Mouse (Mus musculus) intestine, embryonic 16.5 days (tissue): ENCODE data around the gene Shb. TPM values are rescaled to one million over a fixed set of nuclear protein-coding genes. Genes with fewer than 3 reads are reported as not detected.
A peak's percentile ranks its signal among the peaks of the same experiment; 100 is the strongest.

ENCODE experiments used
- ATAC-seq: fragments of 200-750 bp; cut with Nextera tagmentation; 2 replicates; pipeline ENCODE4 v1.8.0; 2017; ENCODE audit warnings: moderate TSS enrichment, moderate library complexity
- H3K27ac ChIP-seq: fragments of 300-500 bp; sonication (generic); 2 replicates; pipeline ENCODE4 v1.5.1; 2014; ENCODE audit warnings: mild to moderate bottlenecking, low read length
- H3K27me3 ChIP-seq: fragments of 300-500 bp; sonication (generic); replicated peaks from 2 replicates; pipeline ENCODE4 v1.6.1; 2014; ENCODE audit warnings: low read length, control low read depth, mixed read lengths; ENCODE audit not compliant: control insufficient read depth, insufficient read depth
- H3K36me3 ChIP-seq: fragments of 300-500 bp; sonication (generic); 2 replicates; pipeline ENCODE4 v1.6.1; 2014; ENCODE audit warnings: low read length, control low read depth; ENCODE audit not compliant: control insufficient read depth, insufficient read depth
- H3K4me1 ChIP-seq: fragments of 300-500 bp; sonication (generic); 2 replicates; pipeline ENCODE4 v1.6.1; 2014; ENCODE audit warnings: low read length, control low read depth, mixed read lengths; ENCODE audit not compliant: control insufficient read depth, insufficient read depth
- H3K4me2 ChIP-seq: fragments of 300-500 bp; sonication (generic); 2 replicates; pipeline ENCODE4 v1.6.1; 2014; ENCODE audit warnings: low read depth, low read length, control low read depth
- H3K4me3 ChIP-seq: fragments of 300-500 bp; sonication (generic); 2 replicates; pipeline ENCODE4 v1.5.1; 2014; ENCODE audit warnings: mild to moderate bottlenecking, low read length
- H3K9ac ChIP-seq: fragments of 300-500 bp; sonication (generic); 2 replicates; pipeline ENCODE4 v1.6.1; 2014; ENCODE audit warnings: low read depth, low read length
- H3K9me3 ChIP-seq: fragments of 300-500 bp; sonication (generic); 2 replicates; pipeline ENCODE4 v1.6.1; 2016; ENCODE audit warnings: low read length, control low read depth; ENCODE audit not compliant: control insufficient read depth
- WGBS: fragments of 180-500 bp; shearing (Covaris S2); extraction: QIAGEN DNeasy Blood & Tissue Kit; methylation state at CpG from one replicate; pipeline ENCODE4 v1.1.7; 2014; 5-methylcytosine and 5-hydroxymethylcytosine counted together
- polyA plus RNA-seq: library from polyadenylated mRNA; unstranded; fragments of >200 nt; fragmentation: Nextera tagmentation; extraction: Ambion mirVana; gene quantifications from 2 replicates; pipeline ENCODE4 v1.2.1, GENCODE M21; 2015

Gene Shb
- polyA plus RNA-seq, 1 experiment from 2014 or later = 1.5 TPM

DNA sequence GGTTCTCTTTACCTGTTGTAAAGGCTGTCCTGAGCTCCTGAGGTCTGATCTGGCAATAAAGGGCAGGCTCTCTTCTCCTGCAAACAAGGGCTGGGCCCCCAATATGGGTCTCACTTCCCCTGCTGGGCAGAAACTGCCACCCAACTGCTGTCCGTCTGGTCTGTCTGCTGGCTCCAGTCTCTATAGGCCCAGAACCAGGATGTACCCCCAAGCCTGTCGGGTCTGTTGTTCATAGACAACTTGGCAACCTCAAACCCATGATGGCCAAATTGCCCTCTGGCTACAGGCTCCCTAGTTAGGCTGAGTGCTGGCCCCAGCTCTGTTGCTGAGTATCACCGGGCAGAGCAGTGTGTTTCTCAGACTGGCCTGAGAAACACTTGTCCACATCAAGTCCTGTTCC, 100.5 kb downstream of the Shb start:
- no peak for ATAC-seq
- Histone ChIP-seq H3K4me1 (peaks cover 23% of the 10 kb centered on the region), H3K9me3 (no peaks in the 10 kb centered on the region), H3K36me3 (no peaks in the 10 kb centered on the region), H3K9ac (no peak overlapping the region), H3K4me2 (no peak overlapping the region), H3K4me3 (no peak overlapping the region), H3K27me3 (no peaks in the 10 kb centered on the region), H3K27ac (no peak overlapping the region)
- 78% methylated on average over 3 of the region's 3 CpGs for WGBS

DNA sequence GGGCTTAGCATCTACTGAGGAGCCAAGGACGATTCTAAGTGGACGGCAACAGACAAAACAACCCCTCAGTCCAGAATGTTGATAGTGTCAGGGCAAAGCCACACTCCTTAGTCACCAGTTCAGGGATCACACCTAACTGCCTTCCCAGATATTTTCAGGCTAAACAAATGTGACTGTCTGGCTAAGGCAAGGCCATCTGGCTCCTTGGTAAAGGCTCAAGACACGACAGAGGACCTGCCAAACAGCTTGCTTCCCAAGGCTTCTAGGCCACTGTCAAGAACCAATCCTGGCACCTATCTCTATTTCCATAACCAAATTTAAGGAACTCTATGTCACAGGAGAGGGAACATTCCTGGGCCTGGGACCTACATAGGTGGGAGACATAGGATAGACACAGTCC, 101.0 kb downstream of the Shb start:
- Histone ChIP-seq H3K36me3 (no peaks in the 10 kb centered on the region), H3K4me1 (peaks cover 18% of the 10 kb centered on the region), H3K9ac (no peak overlapping the region), H3K27ac (no peak overlapping the region), H3K4me3 (no peak overlapping the region), H3K27me3 (no peaks in the 10 kb centered on the region), H3K9me3 (no peaks in the 10 kb centered on the region), H3K4me2 (no peak overlapping the region)
- no peak for ATAC-seq
- WGBS = 79% methylated on average over 3 of the region's 3 CpGs

DNA sequence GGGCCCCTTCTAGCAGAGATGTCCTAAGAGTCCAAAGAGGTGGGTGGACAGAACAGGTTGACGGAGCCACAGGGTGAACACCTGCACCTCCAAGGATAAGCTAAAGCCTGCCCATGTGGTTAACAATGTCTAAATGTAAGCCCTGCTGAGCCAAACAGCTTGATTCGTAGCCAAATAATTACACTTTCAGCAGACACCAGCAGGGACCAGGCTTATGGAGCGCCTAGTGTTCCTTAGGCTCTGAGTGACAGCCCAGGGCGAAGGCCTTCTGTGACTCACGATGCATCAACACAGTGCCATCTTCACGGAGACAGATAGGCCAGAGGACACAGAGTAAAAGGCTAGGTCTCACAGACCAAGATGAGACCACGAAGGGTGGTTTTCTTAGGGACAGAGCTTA, 102.8 kb downstream of the Shb start:
- Histone ChIP-seq H3K27me3 (no peaks in the 10 kb centered on the region), H3K4me2 (no peak overlapping the region), H3K9me3 (no peaks in the 10 kb centered on the region), H3K36me3 (no peaks in the 10 kb centered on the region), H3K4me1 (peaks cover 7% of the 10 kb centered on the region; the same call in 1 of the 2 replicates), H3K4me3 (no peak overlapping the region), H3K27ac (no peak overlapping the region), H3K9ac (no peak overlapping the region)
- no peak for ATAC-seq
- WGBS = 90% methylated on average over 7 of the region's 7 CpGs

DNA sequence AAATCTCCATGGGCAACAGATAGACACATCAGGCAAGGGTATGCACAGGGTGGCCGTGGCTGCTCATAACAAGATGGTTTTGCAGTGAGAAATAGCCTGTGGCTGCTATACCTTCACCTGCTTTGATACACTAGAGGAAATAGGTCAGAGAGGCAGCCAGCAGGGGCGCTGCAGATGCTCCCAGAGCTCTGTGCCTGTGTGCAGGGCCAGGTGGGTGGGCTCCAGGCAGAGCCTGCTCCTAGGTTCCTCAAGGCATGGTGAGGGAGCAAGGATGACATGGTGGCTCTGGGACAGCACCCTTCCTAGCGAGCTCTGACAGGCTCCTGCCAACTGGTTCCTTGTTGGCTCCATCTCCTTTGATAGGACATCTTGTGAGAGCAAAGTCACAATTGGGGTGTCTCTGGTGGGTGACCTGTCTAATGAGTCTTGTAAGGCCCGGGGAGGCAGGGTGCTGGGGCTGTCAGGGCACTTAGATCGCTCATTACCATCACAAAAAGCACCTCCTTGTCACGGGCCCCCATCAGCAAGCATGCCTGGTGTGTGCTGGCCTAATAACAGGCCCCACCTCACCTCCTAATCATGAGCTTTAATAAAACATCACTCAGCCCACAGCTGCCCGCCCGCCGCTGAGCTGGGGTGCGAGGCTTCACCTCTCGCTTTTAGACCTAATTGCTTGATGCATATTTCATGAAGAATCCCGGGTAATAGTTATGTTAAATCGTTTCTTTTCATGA, 105.4 kb downstream of the Shb start:
- Histone ChIP-seq H3K36me3 (no peaks in the 10 kb centered on the region), H3K4me3 (no peak overlapping the region), H3K9ac (no peak overlapping the region), H3K4me2 (no peak overlapping the region), H3K4me1 (peaks cover 19% of the 10 kb centered on the region), H3K27me3 (no peaks in the 10 kb centered on the region), H3K27ac (no peak overlapping the region), H3K9me3 (no peaks in the 10 kb centered on the region)
- no peak for ATAC-seq
- 68% methylated on average over 13 of the region's 13 CpGs for WGBS

DNA sequence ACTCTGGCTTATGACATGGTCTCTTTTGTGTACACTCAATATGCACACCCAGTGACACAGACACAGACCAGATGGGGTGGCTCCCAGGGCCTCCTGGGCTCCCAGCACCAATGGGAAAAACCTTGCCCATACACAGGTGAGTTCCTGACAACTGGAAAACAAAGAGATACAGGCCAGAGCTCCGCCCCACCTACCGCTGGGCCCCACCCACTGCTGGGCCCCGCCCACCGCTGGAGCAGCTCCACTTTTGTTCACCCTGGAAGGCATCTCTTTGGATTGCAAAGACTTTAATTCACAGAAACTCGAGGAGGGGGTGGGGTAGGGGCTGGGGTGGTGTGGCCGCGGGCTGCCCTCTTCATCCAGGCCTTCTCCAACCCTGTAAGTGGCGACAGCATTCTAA, 108.9 kb downstream of the Shb start:
- WGBS = 30% methylated on average over 8 of the region's 8 CpGs
- peaks cover 28% of the 10 kb centered on the region for H3K4me1 ChIP-seq
- H3K27me3 ChIP-seq = no peaks in the 10 kb centered on the region
- ATAC-seq = peak; percentile 46
- no peaks in the 10 kb centered on the region for H3K36me3 ChIP-seq
- no peaks in the 10 kb centered on the region for H3K9me3 ChIP-seq
- H3K4me3 ChIP-seq = no peak overlapping the region
- 0 out of 2 replicates have a peak overlapping the region, but pooled peaks have one; percentile 2 for H3K27ac ChIP-seq
- H3K9ac ChIP-seq = no peak overlapping the region
- H3K4me2 ChIP-seq = no peak overlapping the region

DNA sequence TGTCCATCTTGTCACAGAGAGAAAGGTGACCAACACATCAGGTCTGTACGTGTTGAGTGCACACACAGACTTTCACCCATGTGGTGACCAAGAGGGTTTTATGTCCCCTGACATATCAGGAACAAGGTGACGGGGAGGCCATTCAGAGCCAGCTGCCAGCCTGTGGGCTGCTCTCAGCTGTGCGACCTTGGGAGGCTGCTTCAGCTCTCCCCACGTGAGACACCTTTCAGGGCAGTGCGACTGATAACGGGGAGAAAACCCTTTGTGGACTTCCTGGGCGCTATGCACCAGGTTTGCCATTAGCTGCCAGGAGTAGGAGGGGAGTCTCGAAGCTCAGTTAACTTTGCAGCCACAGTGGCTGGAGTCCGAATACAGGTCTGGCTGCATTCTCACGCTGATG, 109.6 kb downstream of the Shb start:
- Histone ChIP-seq H3K4me1 (peaks cover 28% of the 10 kb centered on the region), H3K4me2 (no peak overlapping the region), H3K9me3 (no peaks in the 10 kb centered on the region), H3K27ac (no peak overlapping the region), H3K9ac (no peak overlapping the region), H3K4me3 (no peak overlapping the region), H3K36me3 (no peaks in the 10 kb centered on the region), H3K27me3 (no peaks in the 10 kb centered on the region)
- WGBS = 76% methylated on average over 10 of the region's 10 CpGs
- ATAC-seq = no peak

DNA sequence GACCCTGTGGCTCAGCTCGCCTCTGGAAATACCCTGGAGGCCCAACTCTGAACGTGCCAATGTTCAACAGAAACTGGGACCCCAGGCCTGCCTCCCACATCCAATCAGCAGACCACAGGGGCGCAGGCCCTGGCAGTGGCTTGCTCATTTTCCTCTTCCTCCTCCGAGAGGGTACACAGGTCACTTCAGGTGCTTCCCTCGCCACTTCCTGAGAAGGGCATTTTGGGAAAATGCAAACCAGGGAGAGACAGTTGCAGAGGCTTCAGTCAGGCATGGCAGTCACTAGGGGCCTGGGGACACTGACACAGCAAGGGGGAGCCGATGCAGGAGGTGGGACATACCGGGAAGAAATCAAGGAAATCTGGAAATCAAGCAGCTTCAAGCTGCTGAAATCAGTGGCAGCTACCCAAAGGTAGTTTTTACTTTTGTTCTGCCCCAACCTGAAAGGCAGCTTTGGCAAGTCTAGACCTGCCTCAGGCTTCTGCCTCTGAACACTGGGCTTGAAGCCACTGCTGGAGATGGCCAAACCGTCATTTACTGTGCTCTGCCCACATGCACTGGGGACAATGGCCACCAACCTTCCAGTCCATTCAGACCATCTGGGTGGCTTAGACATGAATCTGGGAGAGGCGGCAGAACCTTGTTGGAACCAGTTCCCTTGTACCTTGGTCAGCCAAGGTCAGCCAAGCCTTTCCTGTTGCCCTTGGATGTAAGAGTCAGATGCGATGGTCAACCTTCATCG, 110.6 kb downstream of the Shb start:
- WGBS = 83% methylated on average over 11 of the region's 11 CpGs
- no peak for ATAC-seq
- Histone ChIP-seq H3K4me3 (no peak overlapping the region), H3K36me3 (no peaks in the 10 kb centered on the region), H3K27ac (no peak overlapping the region), H3K27me3 (no peaks in the 10 kb centered on the region), H3K9me3 (no peaks in the 10 kb centered on the region), H3K9ac (no peak overlapping the region), H3K4me2 (no peak overlapping the region), H3K4me1 (peaks cover 28% of the 10 kb centered on the region)

DNA sequence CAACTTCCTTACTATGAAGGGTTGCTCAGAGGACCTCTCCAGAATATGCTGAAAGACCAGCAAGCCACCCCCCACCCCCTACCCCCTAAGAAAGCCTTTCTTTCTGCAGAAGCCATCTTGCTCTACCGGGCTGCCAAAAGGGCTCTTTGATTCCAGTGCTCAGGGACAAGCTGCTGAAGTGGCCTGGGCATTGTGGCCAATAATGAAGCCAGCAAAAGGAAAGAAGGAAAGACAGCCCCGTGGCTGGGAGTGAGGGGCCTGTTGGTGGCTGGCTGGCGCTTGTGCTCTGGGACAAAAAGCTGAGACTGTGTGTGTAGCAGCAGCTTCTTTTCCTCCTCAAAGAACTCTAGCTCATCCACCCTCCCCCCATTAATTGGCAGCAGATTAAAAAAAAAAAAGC, 111.5 kb downstream of the Shb start:
- Histone ChIP-seq H3K9ac (no peak overlapping the region), H3K4me2 (no peak overlapping the region), H3K9me3 (no peaks in the 10 kb centered on the region), H3K27me3 (no peaks in the 10 kb centered on the region), H3K4me1 (peaks cover 28% of the 10 kb centered on the region), H3K4me3 (no peak overlapping the region), H3K27ac (no peak overlapping the region; the same call in 1 of the 2 replicates), H3K36me3 (no peaks in the 10 kb centered on the region)
- WGBS = 60% methylated on average over 3 of the region's 3 CpGs
- no peak for ATAC-seq

DNA sequence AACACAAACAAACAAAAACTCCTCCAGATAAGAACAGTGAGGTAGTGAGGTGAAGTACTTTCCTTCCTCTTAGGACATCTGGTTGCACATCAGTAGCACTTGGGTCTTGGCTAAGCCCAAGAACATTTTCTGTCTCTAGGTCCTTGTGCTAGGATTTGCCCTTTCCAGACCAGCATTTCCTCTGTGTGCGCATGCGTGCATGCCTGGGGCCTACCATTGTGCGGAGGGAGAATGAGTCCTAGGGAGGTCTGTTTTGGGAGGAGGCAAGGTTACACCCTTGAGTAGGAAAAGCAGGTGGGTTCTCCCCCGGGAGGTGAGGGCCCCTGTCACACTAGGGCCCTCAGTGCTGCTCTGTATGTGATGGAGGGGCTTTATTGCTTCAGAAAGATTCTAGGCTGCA, 113.2 kb downstream of the Shb start:
- no peak for ATAC-seq
- H3K36me3 ChIP-seq = no peaks in the 10 kb centered on the region
- H3K9ac ChIP-seq = no peak overlapping the region
- 87% methylated on average over 4 of the region's 4 CpGs for WGBS
- no peaks in the 10 kb centered on the region for H3K27me3 ChIP-seq
- no peak overlapping the region for H3K4me2 ChIP-seq
- no peak overlapping the region for H3K27ac ChIP-seq
- peaks cover 18% of the 10 kb centered on the region for H3K4me1 ChIP-seq
- H3K9me3 ChIP-seq = no peaks in the 10 kb centered on the region
- no peak overlapping the region for H3K4me3 ChIP-seq
